Mouse (Mus musculus) neural tube, embryonic 11.5 days (tissue): Measurements from ENCODE around the gene Rarres2. TPM values are rescaled to one million over a fixed set of nuclear protein-coding genes. Genes with fewer than 3 reads are reported as not detected.

Source experiments
- ATAC-seq: fragments of 200-750 bp; cut with Nextera tagmentation; 2 replicates; pipeline ENCODE4 v1.8.0; 2017; ENCODE audit warnings: moderate number of reproducible peaks, mild to moderate bottlenecking, moderate TSS enrichment, moderate library complexity; ENCODE audit not compliant: insufficient read depth, low FRiP score, low TSS enrichment
- DNase-seq: peaks from one replicate; pipeline ENCODE4 v3.0.0-alpha.2; 2015; ENCODE audit warnings: low spot score
- H3K27ac ChIP-seq: fragments of 300-500 bp; sonication (generic); 2 replicates; pipeline ENCODE4 v1.5.1; 2014; ENCODE audit warnings: low read depth, mild to moderate bottlenecking, low read length
- H3K27me3 ChIP-seq: fragments of 300-500 bp; sonication (generic); 2 replicates; pipeline ENCODE4 v1.6.1; 2014; ENCODE audit warnings: mild to moderate bottlenecking, low read length, mixed read lengths; ENCODE audit not compliant: control insufficient read depth, insufficient read depth
- H3K36me3 ChIP-seq: fragments of 300-500 bp; sonication (generic); 2 replicates; pipeline ENCODE4 v1.6.1; 2014; ENCODE audit warnings: mild to moderate bottlenecking, low read length, moderate library complexity, mixed read lengths; ENCODE audit not compliant: control insufficient read depth, insufficient read depth
- H3K4me1 ChIP-seq: fragments of 300-500 bp; sonication (generic); 2 replicates; pipeline ENCODE4 v1.6.1; 2014; ENCODE audit warnings: low read length, mixed read lengths; ENCODE audit not compliant: control insufficient read depth, insufficient read depth
- H3K4me2 ChIP-seq: fragments of 300-500 bp; sonication (generic); 2 replicates; pipeline ENCODE4 v1.6.1; 2014; ENCODE audit warnings: low read depth, mild to moderate bottlenecking, moderate library complexity
- H3K4me3 ChIP-seq: fragments of 300-500 bp; sonication (generic); 2 replicates; pipeline ENCODE4 v1.5.1; 2014; ENCODE audit warnings: low read depth, low read length
- H3K9ac ChIP-seq: fragments of 300-500 bp; sonication (generic); 2 replicates; pipeline ENCODE4 v1.6.1; 2014; ENCODE audit warnings: mild to moderate bottlenecking, low read length
- H3K9me3 ChIP-seq: fragments of 300-500 bp; sonication (generic); 2 replicates; pipeline ENCODE4 v1.6.1; 2016; ENCODE audit warnings: low read length; ENCODE audit not compliant: control insufficient read depth
- whole genome bisulfite sequencing: fragments of 180-500 bp; shearing (Covaris S2); extraction: QIAGEN DNeasy Blood & Tissue Kit; methylation state at CpG from one replicate; pipeline ENCODE4 v1.1.7; 2014; 5-methylcytosine and 5-hydroxymethylcytosine counted together
- polyA plus RNA-seq: library from polyadenylated mRNA; unstranded; fragments of >200 nt; fragmentation: Nextera tagmentation; extraction: Ambion mirVana; gene quantifications from 2 replicates; pipeline ENCODE4 v1.2.1, GENCODE M21; 2014

Rarres2 gene
- polyA plus RNA-seq, 1 experiment from 2014 or later, result 1.6 TPM

GRCm38 (mm10) chr6:48601271-48602079, 28.9 kb upstream of the Rarres2 start, which contains the start of gene Zfp775:
Gene Zfp775 (plus strand): TSS chr6:48602063.
- no peaks in the 10 kb centered on the region for H3K27me3 ChIP-seq
- peak; percentile 100 for ATAC-seq
- peak within 1 kb of the TSS; percentile 92 for H3K4me2 ChIP-seq
- peak within 1 kb of the TSS; percentile 87 for H3K27ac ChIP-seq
- 5% methylated on average over 42 of the region's 42 CpGs for whole genome bisulfite sequencing
- H3K36me3 ChIP-seq, result peaks cover 24% of the 10 kb centered on the region
- H3K4me3 ChIP-seq, result peak within 1 kb of the TSS; percentile 55
- H3K4me1 ChIP-seq, result 0 out of 2 replicates have a peak, but pooled peaks cover 3% of the 10 kb centered on the region
- DNase-seq, result peak; percentile 97
- peak within 1 kb of the TSS; percentile 84 for H3K9ac ChIP-seq
- 0 out of 2 replicates have a peak, but pooled peaks cover 3% of the 10 kb centered on the region for H3K9me3 ChIP-seq

GRCm38 (mm10) chr6:48600594-48600993, 28.0 kb upstream of the Rarres2 start:
- WGBS, result 95% methylated on average over 1 of the region's 1 CpGs
- no peak overlapping the region for H3K4me2 ChIP-seq
- H3K9me3 ChIP-seq, result 0 out of 2 replicates have a peak, but pooled peaks cover 3% of the 10 kb centered on the region
- no peak for DNase-seq
- no peak overlapping the region for H3K4me3 ChIP-seq
- no peak overlapping the region for H3K9ac ChIP-seq
- no peak overlapping the region for H3K27ac ChIP-seq
- H3K4me1 ChIP-seq, result 0 out of 2 replicates have a peak, but pooled peaks cover 3% of the 10 kb centered on the region
- no peak for ATAC-seq
- peaks cover 33% of the 10 kb centered on the region for H3K36me3 ChIP-seq
- no peaks in the 10 kb centered on the region for H3K27me3 ChIP-seq

GRCm38 (mm10) chr6:48597233-48597625, 24.6 kb upstream of the Rarres2 start:
- H3K36me3 ChIP-seq, result peaks cover 33% of the 10 kb centered on the region

GRCm38 (mm10) chr6:48596545-48597232, 24.1 kb upstream of the Rarres2 start:
- no peak overlapping the region for H3K4me3 ChIP-seq
- H3K27ac ChIP-seq, result no peak overlapping the region
- no peak overlapping the region for H3K4me2 ChIP-seq
- peaks cover 10% of the 10 kb centered on the region; the same call in 1 of the 2 replicates for H3K4me1 ChIP-seq
- peaks cover 33% of the 10 kb centered on the region for H3K36me3 ChIP-seq
- no peaks in the 10 kb centered on the region for H3K27me3 ChIP-seq
- 0 out of 2 replicates have a peak, but pooled peaks cover 3% of the 10 kb centered on the region for H3K9me3 ChIP-seq
- no peak for DNase-seq
- WGBS, result 97% methylated on average over 45 of the region's 45 CpGs
- ATAC-seq, result no peak
- H3K9ac ChIP-seq, result no peak overlapping the region

More at GRCm38 (mm10) chr6:48597233-48597625, 24.6 kb upstream of the Rarres2 start:
- 0 out of 2 replicates have a peak, but pooled peaks cover 3% of the 10 kb centered on the region for H3K9me3 ChIP-seq
- H3K27me3 ChIP-seq, result no peaks in the 10 kb centered on the region
- peaks cover 10% of the 10 kb centered on the region; the same call in 1 of the 2 replicates for H3K4me1 ChIP-seq
- no peak overlapping the region for H3K9ac ChIP-seq
- no peak for DNase-seq
- no peak overlapping the region for H3K27ac ChIP-seq
- WGBS, result 97% methylated on average over 27 of the region's 27 CpGs
- no peak overlapping the region for H3K4me3 ChIP-seq
- no peak for ATAC-seq
- no peak overlapping the region for H3K4me2 ChIP-seq

- Histone ChIP-seq H3K4me2 (peak overlapping the region; percentile 76), H3K36me3 (peaks cover 33% of the 10 kb centered on the region), H3K4me1 (peaks cover 7% of the 10 kb centered on the region; the same call in 1 of the 2 replicates), H3K27ac (no peak overlapping the region), H3K9ac (peak overlapping the region; percentile 30), H3K27me3 (no peaks in the 10 kb centered on the region), H3K4me3 (peak overlapping the region; percentile 79; the same call in 1 of the 2 replicates), H3K9me3 (0 out of 2 replicates have a peak, but pooled peaks cover 3% of the 10 kb centered on the region)
- 83% methylated on average over 1 of the region's 1 CpGs for WGBS
- ATAC-seq, result no peak
- no peak for DNase-seq
Observed at GRCm38 (mm10) chr6:48595278-48595677, 22.7 kb upstream of the Rarres2 start.

- Histone ChIP-seq H3K36me3 (peaks cover 31% of the 10 kb centered on the region), H3K4me3 (peak overlapping the region; percentile 79), H3K27ac (peak overlapping the region; percentile 94), H3K9ac (peak overlapping the region; percentile 93), H3K4me1 (peaks cover 7% of the 10 kb centered on the region; the same call in 1 of the 2 replicates), H3K9me3 (0 out of 2 replicates have a peak, but pooled peaks cover 3% of the 10 kb centered on the region), H3K4me2 (peak overlapping the region; percentile 76), H3K27me3 (no peaks in the 10 kb centered on the region)
- peak; percentile 73 for DNase-seq
- under 1% methylated on average over 31 of the region's 41 CpGs for WGBS
- ATAC-seq, result peak; percentile 85
Observed at GRCm38 (mm10) chr6:48594043-48594738, 21.6 kb upstream of the Rarres2 start.

GRCm38 (mm10) chr6:48593158-48594042, 20.8 kb upstream of the Rarres2 start, which contains the start of the genes Repin1 and Gm44965:
Gene Repin1 (plus strand): TSS chr6:48593883.
Gene Gm44965 (plus strand): TSS chr6:48593941.
- H3K27ac ChIP-seq, result peak within 1 kb of the TSS; percentile 94
- H3K4me3 ChIP-seq, result peak within 1 kb of the TSS; percentile 79
- peak within 1 kb of the TSS; percentile 93 for H3K9ac ChIP-seq
- H3K9me3 ChIP-seq, result 0 out of 2 replicates have a peak, but pooled peaks cover 3% of the 10 kb centered on the region
- 6% methylated on average over 36 of the region's 45 CpGs for WGBS
- DNase-seq (peak; percentile 92), ATAC-seq (peak; percentile 89)
- no peaks in the 10 kb centered on the region for H3K27me3 ChIP-seq
- peaks cover 7% of the 10 kb centered on the region; the same call in 1 of the 2 replicates for H3K4me1 ChIP-seq
- peaks cover 28% of the 10 kb centered on the region for H3K36me3 ChIP-seq
- peak within 1 kb of the TSS; percentile 76 for H3K4me2 ChIP-seq
